Mouse (Mus musculus) left cerebral cortex, postnatal 10 days (tissue): Measurements from ENCODE around the gene Selenof. TPM values are rescaled to one million over a fixed set of nuclear protein-coding genes. Genes with fewer than 3 reads are reported as not detected.

ENCODE experiments used
- DNase-seq, 2 experiments: peaks; one replicate each; pipeline ENCODE4 v3.0.0; 2021 to 2022; ENCODE audit warnings: low spot score in 2 of 2, mixed read lengths in 1 of 2; ENCODE audit errors: extremely low spot score in 1 of 2
- intact Hi-C: fragments of 180-260 bp; cut with DNase I; formaldehyde crosslinking; loops from one replicate; pipeline ENCODE4 v1.15.1; 2025
- total RNA-seq, 2 experiments: library from RNA; stranded (reverse); gene quantifications; 2 replicates each; pipeline ENCODE4 v1.2.3; 2021

Gene Selenof
- total RNA-seq, 2 experiments from 2014 or later, result 274 to 290 TPM

DNA sequence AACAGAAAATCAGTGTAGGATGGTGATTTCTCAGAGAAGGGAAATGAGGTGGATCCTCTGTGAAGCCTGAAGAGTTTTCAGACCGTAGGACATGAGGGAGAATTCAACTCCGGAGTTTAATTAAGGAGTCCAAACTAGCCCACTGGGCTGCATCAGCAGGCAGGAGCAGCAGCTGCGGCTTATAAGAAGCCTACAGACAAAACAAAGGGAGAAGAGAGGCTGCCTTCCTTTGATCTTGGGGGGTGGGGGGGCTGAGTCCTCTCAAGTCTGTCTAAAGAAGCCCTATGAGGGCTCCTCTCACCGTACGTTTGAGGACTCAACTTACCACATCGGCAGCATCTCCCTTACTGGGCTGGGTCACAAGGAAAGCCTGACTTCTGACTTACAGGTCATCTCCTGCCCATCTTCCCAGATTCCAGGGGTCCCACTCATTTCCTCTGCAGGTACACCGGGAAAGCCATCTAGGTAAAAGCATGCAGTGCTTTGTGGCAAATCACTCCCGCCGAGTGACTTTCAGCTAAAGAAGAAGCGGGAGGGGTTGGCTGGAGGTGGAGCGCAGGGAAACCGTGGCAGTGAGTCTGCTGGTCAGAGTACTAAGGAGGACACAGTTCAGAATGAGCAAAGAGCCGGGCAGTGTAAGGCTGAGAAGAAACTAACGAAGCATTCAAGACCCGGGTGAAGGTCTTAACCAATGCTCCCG is 13.3 kb upstream of the Selenof start:
- no peak for DNase-seq
- intact Hi-C loops, result no loop called here

DNA sequence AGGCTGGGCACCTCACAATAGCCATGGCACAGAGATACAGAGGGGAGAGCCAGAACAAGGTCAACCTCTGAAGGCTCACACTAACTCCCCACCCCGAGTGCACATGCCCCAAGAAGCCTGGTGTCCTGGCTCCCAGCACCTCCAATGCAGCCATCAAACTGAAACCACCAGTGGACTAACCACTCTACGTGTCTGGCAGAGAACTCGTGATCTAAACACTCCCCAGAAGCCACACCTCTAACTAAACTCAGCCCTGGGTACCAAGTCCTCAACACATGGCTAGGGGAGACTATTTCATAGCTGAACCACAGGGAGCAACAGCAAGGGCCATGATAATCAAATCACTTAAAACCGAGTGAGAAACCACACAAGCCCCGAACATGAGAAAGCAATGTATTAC is 11.8 kb upstream of the Selenof start:
- DNase-seq, result no peak
- intact Hi-C loops, result no loop called here

DNA sequence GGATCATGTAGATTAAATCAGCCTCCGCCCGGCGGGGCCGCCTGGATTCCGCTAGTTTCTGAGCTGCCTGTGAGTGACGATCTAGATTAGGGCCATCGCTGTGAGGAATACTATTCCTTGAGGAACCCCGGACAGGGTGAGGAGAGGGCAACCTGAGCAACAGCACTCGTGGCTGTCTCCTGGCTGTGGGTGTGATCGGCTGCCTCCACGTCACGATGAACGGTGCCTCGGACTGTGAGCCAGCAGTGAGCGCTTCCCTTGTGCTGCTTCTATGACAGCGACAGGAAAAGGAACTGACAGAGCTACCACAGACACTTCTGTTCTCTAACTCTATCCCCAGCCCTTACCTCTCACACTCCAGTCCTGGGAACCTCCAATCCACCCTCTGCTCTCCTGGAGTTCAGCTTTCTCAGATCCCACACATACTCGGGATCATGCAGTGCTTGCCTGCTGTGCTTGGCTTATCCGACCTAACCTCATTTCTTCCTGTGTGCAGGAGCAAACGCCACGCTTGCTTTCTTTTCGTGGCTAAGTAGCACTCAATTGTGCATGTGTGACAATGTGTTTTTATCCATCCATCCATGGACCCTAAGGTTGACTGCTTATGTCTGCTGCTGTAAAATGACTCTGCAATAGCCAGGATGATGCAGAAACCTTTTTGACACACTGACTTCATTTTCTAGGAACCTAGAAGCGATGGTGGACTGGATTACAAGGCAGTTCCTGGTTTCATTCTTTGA is 8.4 kb upstream of the Selenof start:
- intact Hi-C loops, result no loop called here
- DNase-seq, result peak in 1 of 2 experiments; percentile 37

DNA sequence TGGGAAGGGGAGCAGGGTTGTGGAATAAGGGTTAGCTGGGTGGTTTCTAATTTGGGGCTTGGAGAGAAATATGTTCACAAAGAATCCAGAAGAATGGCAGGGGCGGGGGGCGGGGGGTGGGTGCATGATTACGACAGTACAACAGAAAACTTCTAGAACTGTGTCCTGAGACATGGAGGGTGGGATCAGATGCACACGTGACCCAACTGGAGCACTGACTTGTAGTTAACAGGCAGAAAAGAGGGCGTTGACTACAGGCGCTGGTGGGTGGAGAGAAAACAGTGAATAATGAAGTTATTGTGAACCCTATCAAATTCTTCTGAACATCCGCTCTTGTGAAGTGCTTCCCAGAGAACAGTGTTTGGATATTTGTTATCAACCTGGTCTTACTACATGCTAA is 6.2 kb upstream of the Selenof start:
- DNase-seq, result no peak
- intact Hi-C loops, result no loop called here

DNA sequence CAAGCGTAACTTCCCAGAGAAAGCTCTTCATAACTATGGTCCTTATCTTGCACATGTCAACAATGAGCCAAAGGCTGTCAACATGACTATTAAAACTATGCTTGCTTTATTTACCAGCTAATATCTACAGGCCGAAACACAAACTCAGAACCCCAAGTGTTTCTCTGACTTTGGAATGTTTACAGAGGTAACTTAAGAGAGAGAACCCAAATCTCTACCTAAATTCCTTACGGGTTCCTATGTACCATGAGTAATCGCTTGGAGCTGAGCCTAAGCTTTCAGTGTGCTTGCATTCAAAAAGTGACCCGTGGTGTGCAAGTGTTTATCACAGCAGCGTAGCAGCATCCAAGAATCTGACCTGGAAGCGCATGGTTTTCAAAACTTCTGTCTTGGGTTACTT is 4.9 kb upstream of the Selenof start:
- no peak for DNase-seq
- intact Hi-C loops, result loop anchor here (5.0 kb wide), 2 partner anchors 33 to 108 kb away; no protein-coding TSS in a partner anchor

DNA sequence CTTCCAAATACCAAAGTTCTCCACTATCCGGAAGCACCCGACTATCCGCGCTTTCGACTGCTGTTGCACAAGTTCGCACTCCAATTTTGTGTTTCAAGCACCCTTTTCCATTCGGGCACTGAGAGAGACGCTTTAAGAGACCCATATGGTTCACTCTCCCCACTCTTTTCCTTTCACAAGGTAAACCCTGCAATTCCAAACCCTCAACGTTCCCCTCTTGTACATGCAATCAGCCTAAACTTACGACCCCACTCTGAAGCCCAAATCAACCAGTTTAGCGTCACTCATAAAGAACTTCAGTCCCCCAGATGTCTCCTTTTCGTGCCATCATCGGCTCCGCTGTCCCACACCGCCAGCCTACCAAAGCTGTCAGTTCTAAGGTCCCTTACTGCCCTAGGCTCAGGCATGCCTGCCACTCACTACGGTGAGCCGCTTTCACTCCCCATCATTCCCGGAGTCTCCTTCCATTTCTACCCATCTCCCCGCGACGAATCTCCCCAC is 1.2 kb upstream of the Selenof start:
- DNase-seq, result no peak
- intact Hi-C loops, result loop anchor here (5.0 kb wide), 2 partner anchors 37 to 112 kb away; no protein-coding TSS in a partner anchor

DNA sequence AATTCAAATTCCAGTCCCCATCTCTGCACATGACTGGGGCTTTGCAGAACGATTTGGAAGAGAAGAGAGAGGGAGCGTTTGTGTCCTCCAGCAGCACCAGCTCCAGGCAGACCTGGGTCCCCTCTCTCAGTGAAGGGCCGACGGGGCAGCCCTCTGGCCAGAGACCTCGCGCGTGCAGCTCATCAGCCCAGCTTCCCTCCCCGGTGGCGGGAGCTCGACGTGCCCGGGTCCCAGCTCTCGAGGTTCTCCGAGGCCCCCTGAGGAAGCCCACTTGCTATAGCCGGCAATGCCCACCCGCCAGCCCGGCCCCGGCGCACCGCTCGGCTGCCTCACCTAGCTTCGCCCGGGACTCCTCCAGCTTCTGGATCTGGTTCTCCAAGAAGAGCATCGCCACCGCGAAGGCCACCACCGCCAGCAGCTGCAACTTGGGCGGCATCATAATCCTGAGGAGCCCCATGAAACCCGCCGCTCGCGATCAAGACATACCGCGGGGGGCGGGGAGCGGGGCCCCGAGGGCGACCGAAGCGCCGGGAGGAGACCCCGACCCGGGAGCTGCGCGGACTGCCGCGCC is 618 bp upstream of the Selenof start:
- intact Hi-C loops, result loop anchor here (5.0 kb wide), 2 partner anchors 37 to 112 kb away; no protein-coding TSS in a partner anchor
- DNase-seq, result peak in 1 of 2 experiments; percentile 38

DNA sequence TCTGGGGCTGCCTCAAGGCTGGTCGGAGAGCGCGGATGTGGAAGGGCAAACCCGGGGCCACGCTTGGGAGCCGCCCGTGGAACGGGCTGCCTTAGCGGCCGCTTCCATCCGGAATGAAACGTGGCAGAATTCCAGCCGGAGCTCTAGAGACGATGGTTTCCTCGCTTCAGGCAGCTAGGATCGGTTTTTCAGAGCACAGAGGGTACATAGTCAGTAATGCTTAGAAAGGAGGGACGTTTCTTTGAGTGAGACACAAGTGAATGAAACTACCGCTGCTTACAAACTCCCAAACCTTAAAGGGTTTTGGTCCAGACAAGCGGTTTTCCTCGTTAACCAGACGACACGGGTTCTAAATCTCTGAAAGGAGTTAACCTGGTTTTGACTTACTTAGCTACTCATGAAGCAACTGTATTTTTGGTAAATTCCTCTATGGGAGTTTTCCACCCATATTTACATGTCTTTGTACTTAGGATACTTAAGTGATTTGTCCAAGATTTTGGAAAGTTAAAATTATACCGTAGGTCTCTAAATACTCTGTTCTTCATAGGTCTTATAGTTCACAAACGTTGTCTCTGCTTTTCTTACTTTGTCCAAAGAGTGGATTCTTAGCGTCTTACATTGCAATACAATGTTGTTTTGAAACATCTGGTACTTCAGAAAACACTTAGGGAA is 848 bp downstream of the Selenof start:
- intact Hi-C loops, result no loop called here
- DNase-seq, result no peak

DNA sequence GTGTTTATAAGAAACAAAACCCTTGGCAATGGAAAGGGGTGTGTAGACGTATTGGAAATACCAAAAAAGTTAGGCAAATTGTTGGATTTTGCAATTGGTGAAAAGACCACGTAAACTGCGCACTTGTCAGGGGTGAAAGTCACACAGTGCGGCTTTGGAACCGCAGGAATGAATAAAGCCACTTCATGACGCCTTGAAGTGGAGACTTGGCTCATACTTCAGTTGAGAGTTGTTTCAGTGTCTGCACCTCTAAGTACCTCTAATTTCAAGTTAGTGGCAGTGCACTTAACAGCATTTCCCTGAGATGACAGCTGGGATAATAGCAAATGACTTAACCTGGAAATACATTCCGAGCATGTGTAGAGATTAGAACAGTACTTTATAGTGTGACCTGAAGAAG is 4.2 kb downstream of the Selenof start:
- intact Hi-C loops, result no loop called here
- no peak for DNase-seq

DNA sequence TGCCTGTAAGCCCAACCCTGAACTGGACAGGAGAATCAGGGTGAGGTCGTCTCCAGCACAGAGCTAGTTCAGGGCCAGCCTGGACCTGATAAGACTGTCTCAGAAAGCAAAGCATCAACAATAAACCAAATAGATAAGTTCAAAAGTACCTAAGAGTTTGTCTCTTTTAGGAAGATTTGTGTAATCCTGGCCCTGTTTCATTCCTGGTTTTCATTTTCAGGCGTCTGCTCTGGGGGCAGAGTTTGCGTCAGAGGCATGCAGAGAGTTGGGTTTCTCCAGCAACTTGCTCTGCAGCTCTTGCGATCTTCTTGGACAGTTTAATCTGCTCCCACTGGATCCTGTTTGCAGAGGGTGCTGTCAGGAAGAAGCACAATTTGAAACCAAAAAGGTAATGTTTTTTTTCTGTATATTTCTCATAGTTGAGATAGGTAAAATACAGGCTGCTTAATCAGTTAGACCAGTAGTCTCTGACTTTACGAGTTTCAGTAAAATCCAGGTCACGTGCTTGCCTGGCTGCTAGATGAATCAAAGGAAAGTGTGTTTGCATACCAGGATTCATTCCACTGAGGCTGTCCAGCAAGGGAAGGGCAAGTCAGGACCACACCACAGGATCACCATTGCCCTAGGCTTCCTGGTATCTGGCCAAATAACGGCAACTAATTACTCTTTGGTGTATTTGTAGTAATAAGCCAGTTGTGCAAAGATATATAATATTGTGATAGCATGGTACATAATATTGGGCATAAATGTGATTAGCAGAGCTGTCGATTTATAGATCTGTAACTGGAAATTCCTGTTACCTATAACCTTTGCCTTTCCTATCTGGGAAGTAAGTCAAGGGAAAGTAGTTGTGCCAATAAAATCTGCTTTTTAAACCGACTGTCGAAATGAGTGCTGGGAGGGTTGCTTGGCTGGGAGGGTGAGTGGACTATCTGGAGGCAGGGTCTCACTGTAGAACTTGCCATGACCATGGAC is 7.5 kb downstream of the Selenof start:
- DNase-seq, result no peak
- intact Hi-C loops, result no loop called here

DNA sequence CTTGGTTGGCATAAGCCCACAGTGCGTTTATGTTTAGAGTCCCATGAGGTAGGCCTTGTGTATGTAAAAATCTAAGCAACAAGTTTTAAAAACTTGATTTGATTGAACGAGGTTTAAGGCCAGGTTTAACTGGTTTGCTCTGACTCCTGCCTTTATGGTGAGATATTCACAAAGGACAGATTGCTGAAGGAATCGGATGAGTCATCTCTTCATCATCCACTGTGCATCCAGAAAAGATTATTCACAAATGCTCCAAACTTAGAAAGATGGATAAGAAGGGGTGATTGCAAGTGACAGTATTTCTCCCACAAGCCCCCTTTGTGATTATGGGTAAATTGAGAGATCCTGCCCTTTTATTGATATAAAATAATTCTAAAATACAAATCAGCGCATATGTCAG is 8.8 kb downstream of the Selenof start:
- intact Hi-C loops, result no loop called here
- no peak for DNase-seq

DNA sequence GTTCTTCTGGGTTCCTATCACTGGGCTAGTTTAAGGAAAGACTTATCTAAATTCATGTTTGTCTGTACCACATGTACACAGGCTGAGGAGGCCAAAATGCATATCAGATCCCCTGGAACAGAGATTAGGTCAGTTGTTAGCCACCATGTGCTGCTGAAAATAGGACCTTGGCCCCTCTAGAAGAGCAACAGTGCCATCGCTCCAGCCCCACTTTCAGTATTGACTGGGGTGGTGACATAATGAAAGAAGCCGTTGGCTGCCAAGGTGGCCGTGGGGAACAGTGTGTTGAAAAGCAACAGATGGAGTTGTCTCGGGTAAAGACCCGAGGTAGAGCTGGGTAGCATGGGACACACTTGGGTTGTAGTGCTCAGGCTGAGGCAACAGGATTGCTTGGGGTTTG is 9.7 kb downstream of the Selenof start:
- DNase-seq, result no peak
- intact Hi-C loops, result no loop called here

DNA sequence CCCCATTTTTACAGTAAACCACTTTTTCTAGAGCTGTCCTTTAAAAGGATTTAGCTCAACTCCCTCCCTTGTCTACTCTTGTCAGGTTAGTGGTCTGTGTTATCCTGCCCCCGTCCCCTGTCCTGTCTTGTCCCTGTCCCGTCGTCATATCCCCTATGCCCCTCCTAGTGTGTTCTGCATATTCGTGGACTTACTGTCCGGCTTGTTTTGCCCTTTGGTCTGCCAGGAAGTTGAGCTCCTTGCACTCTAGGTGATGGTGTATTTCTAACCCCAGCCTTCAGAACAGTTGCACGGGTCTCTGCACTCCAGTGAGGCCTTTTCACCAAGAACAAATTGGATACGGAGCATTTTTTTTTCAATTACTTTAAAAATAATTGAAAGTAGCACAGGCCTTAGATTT is 10.2 kb downstream of the Selenof start:
- intact Hi-C loops, result no loop called here
- no peak for DNase-seq

DNA sequence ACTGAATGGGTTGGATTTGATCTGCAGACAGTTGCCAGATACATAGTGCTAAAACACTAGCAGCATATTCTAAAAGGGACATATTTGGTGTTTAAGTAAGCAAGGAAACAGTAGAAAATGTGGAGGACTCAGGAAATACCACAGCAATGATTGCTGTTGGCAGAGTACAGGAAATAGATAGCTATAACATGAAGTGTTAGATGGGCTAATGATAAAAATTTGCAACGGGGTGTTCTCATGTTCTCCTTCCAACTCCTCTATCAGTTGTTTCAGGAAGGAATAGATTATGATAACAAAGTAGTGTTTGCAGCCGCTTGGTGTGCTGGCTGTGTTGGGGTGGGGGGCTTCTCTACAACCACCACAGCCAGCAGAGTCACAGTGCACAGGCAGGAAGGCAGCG is 11.7 kb downstream of the Selenof start:
- intact Hi-C loops, result no loop called here

DNA sequence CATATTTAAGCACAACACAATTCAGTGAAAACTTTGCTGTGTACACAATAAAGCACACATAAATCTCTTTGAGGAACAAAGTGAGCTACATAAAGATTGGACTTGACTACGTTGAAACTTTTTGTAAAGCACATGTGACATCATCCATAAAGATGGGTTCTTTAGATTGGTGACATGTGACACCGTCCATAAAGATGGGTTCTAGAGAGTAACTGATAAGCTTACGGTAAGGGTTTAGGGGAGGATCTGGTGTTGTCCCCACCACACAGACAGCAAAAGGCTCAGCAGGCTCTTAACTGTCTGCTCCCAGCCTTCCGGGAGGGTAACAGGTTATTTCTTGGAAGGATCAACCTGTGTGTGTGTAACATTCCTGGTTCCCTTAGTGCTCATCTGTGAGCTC is 12.2 kb downstream of the Selenof start:
- intact Hi-C loops, result no loop called here
- no peak for DNase-seq

More for the DNA sequence above, 11.7 kb downstream of the Selenof start:
- no peak for DNase-seq

DNA sequence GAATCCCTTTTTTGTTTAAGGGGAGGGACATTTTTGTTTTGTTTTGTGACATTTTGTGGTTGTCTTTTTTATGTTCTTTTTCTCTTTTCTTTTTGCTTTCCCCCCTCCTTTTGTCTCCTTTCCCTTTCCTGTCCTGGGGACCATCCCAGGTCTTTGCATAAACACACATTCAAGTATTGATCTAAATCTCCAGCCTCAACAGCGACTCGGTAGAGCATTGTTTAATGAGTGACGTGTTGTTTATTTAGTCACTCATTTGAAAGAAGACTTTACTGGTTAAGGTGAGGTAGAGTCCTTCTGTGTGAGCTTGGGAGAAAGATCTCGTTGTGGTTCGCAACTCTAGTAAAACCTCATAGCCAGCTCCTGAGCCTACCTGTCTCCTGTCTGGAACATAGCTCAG is 13.7 kb downstream of the Selenof start:
- DNase-seq, result no peak
- intact Hi-C loops, result no loop called here

DNA sequence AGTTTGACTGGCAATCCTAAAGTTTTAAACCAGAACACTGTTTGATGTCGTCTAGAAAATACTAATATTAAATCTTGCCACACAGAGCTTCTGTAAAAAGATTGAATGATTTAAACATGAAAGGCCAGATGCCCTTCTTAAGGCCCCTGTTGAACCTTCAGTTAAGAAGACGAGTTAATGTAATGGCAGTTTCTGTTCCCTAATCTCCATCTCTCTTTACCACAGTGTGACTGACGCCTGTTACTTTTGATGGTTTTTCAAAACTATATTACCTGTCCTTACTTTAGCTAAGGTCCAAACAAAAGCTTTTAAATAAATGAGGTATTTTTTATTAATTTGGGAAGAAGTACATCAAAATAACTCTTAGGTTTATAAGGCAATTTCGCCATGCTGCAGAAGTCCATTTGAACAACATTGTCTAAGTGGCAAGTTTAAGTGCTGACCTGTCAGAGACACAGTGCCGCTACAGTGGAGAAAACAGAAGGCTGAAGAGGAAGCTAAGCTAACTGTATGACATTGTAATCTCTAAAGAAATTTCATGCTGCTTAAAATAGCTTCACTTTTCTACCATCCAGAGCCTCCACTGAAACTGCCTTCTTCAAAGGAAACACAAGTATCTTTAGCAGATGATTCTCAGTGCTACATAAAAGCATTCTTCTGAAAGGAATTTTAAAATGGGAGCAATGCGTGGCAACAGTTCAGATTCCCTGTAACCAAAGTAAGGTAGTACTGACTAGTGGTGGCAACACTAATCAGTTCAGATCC is 14.9 kb downstream of the Selenof start:
- no peak for DNase-seq
- intact Hi-C loops, result no loop called here

DNA sequence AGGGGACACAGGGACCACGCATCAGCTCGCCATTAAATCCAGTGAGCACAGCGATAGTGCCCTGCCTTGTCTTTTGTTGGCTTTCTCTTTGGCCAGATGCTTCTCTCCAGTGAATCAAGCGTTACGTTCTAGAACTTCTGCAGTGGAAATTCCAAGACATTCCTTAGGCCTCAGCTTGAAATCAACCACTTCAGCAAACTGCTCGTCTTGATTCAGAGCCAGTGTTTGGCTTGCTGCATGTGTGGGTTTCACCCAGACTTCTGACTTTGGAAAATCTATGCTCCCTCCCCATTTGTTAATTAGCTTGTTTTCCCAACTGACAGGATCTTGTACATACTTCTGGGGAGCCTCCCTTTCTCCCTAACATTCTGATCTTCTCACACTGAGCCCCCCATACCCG is 16.6 kb downstream of the Selenof start:
- intact Hi-C loops, result no loop called here
- DNase-seq, result no peak
